Mouse (Mus musculus) midbrain, embryonic 15.5 days (tissue): ENCODE measurements around the gene Hist2h4. TPM values are rescaled to one million over a fixed set of nuclear protein-coding genes. Genes with fewer than 3 reads are reported as not detected.
A peak's percentile ranks its signal among the peaks of the same experiment; 100 is the strongest.
"Not testable (repeated sequence)": the region's sequence is repeated elsewhere in the genome, so short reads cannot be mapped to it uniquely, and the experiment has no call there.

Source experiments
- ATAC-seq: fragments of 200-750 bp; cut with Nextera tagmentation; replicated peaks from 2 replicates; pipeline ENCODE4 v1.8.0; 2017; ENCODE audit warnings: moderate TSS enrichment
- H3K27ac ChIP-seq: fragments of 300-500 bp; sonication (generic); 2 replicates; pipeline ENCODE4 v1.5.1; 2015; ENCODE audit warnings: mild to moderate bottlenecking, inconsistent platforms
- H3K27me3 ChIP-seq: fragments of 300-500 bp; sonication (generic); replicated peaks from 2 replicates; pipeline ENCODE4 v1.6.1; 2015; ENCODE audit warnings: inconsistent platforms
- H3K36me3 ChIP-seq: fragments of 300-500 bp; sonication (generic); replicated peaks from 2 replicates; pipeline ENCODE4 v1.6.1; 2015; ENCODE audit warnings: inconsistent platforms
- H3K4me1 ChIP-seq: fragments of 300-500 bp; sonication (generic); 2 replicates; pipeline ENCODE4 v1.6.1; 2015; ENCODE audit warnings: inconsistent platforms
- H3K4me2 ChIP-seq: fragments of 300-500 bp; sonication (generic); 2 replicates; pipeline ENCODE4 v1.6.1; 2015; ENCODE audit warnings: inconsistent platforms, mild to moderate bottlenecking, moderate library complexity
- H3K4me3 ChIP-seq: fragments of 300-500 bp; sonication (generic); 2 replicates; pipeline ENCODE4 v1.5.1; 2015; ENCODE audit warnings: mild to moderate bottlenecking, inconsistent platforms
- H3K9ac ChIP-seq: fragments of 300-500 bp; sonication (generic); 2 replicates; pipeline ENCODE4 v1.6.1; 2015; ENCODE audit warnings: mild to moderate bottlenecking, inconsistent platforms
- H3K9me3 ChIP-seq: fragments of 300-500 bp; sonication (generic); 2 replicates; pipeline ENCODE4 v1.6.1; 2016; ENCODE audit warnings: inconsistent platforms
- WGBS: fragments of 180-500 bp; shearing (Covaris S2); methylation state at CpG from one replicate; pipeline ENCODE4 v1.1.7; 2015; ENCODE audit warnings: mixed read lengths; 5-methylcytosine and 5-hydroxymethylcytosine counted together
- polyA plus RNA-seq: library from polyadenylated mRNA; unstranded; fragments of >200 nt; fragmentation: Nextera tagmentation; extraction: Ambion mirVana; gene quantifications from 2 replicates; pipeline ENCODE4 v1.2.1, GENCODE M21; 2015

Hist2h4 gene
- polyA plus RNA-seq, 1 experiment from 2014 or later: 5.6 TPM

- H3K9ac ChIP-seq: no peak overlapping the region
- H3K4me3 ChIP-seq: no peak overlapping the region
- no peak overlapping the region for H3K4me2 ChIP-seq
- WGBS: 75% methylated on average over 3 of the region's 3 CpGs
- H3K9me3 ChIP-seq: no peaks in the 10 kb centered on the region
- H3K27me3 ChIP-seq: 0 out of 2 replicates have a peak, but pooled peaks cover 10% of the 10 kb centered on the region
- H3K4me1 ChIP-seq: no peaks in the 10 kb centered on the region
- no peaks in the 10 kb centered on the region for H3K36me3 ChIP-seq
- no peak overlapping the region for H3K27ac ChIP-seq
- no peak for ATAC-seq
Observed at GRCm38 (mm10) chr3:96289201-96289600, 26.1 kb upstream of the Hist2h4 start.

- not testable (repeated sequence) for H3K36me3 ChIP-seq, H3K9me3 ChIP-seq, H3K4me1 ChIP-seq, H3K4me2 ChIP-seq, H3K9ac ChIP-seq, ATAC-seq, H3K4me3 ChIP-seq, H3K27ac ChIP-seq
- 92% methylated on average over 11 of the region's 11 CpGs for WGBS
- H3K27me3 ChIP-seq: peaks cover 12% of the 10 kb centered on the region; the same call in 1 of the 2 replicates
Observed at GRCm38 (mm10) chr3:96287334-96287733, 24.2 kb upstream of the Hist2h4 start.

GRCm38 (mm10) chr3:96284457-96284856 lies 21.3 kb upstream of the Hist2h4 start:
- Histone ChIP-seq H3K9ac (no peak overlapping the region), H3K9me3 (no peaks in the 10 kb centered on the region), H3K27me3 (peaks cover 20% of the 10 kb centered on the region; the same call in 1 of the 2 replicates), H3K36me3 (no peaks in the 10 kb centered on the region), H3K4me2 (no peak overlapping the region), H3K4me1 (no peaks in the 10 kb centered on the region), H3K27ac (no peak overlapping the region), H3K4me3 (no peak overlapping the region)
- WGBS: 22% methylated on average over 4 of the region's 4 CpGs
- no peak for ATAC-seq

- H3K4me2 ChIP-seq: no peak overlapping the region
- H3K4me3 ChIP-seq: no peak overlapping the region
- peaks cover 9% of the 10 kb centered on the region for H3K4me1 ChIP-seq
- H3K27me3 ChIP-seq: peaks cover 20% of the 10 kb centered on the region; the same call in 1 of the 2 replicates
- no peaks in the 10 kb centered on the region for H3K9me3 ChIP-seq
- H3K36me3 ChIP-seq: no peaks in the 10 kb centered on the region
- no peak overlapping the region for H3K9ac ChIP-seq
- no peak for ATAC-seq
- no peak overlapping the region for H3K27ac ChIP-seq
- 56% methylated on average over 6 of the region's 6 CpGs for WGBS
Observed at GRCm38 (mm10) chr3:96280660-96281059, 17.5 kb upstream of the Hist2h4 start.

- peak; percentile 97 for ATAC-seq
- peak overlapping the region; percentile 82 for H3K4me2 ChIP-seq
- no peaks in the 10 kb centered on the region for H3K36me3 ChIP-seq
- peak overlapping the region; percentile 62 for H3K9ac ChIP-seq
- H3K27ac ChIP-seq: peak overlapping the region; percentile 92
- peaks cover 9% of the 10 kb centered on the region for H3K4me1 ChIP-seq
- H3K9me3 ChIP-seq: no peaks in the 10 kb centered on the region
- peaks cover 8% of the 10 kb centered on the region; the same call in 1 of the 2 replicates for H3K27me3 ChIP-seq
- peak overlapping the region; percentile 54 for H3K4me3 ChIP-seq
- WGBS: under 1% methylated on average over 49 of the region's 49 CpGs
Observed at GRCm38 (mm10) chr3:96277800-96278624, 14.9 kb upstream of the Hist2h4 start.

GRCm38 (mm10) chr3:96277428-96277799 lies 14.3 kb upstream of the Hist2h4 start:
- no peak; the same call in 1 of the 2 replicates for ATAC-seq
- peak overlapping the region; percentile 82 for H3K4me2 ChIP-seq
- peak overlapping the region; percentile 43 for H3K9ac ChIP-seq
- peak overlapping the region; percentile 92 for H3K27ac ChIP-seq
- no peaks in the 10 kb centered on the region for H3K36me3 ChIP-seq
- H3K27me3 ChIP-seq: peaks cover 8% of the 10 kb centered on the region; the same call in 1 of the 2 replicates
- 15% methylated on average over 8 of the region's 8 CpGs for WGBS
- H3K4me1 ChIP-seq: peaks cover 9% of the 10 kb centered on the region
- peak overlapping the region; percentile 54 for H3K4me3 ChIP-seq
- H3K9me3 ChIP-seq: no peaks in the 10 kb centered on the region

- no peak for ATAC-seq
- H3K9me3 ChIP-seq: no peaks in the 10 kb centered on the region
- no peak overlapping the region for H3K9ac ChIP-seq
- H3K4me3 ChIP-seq: no peak overlapping the region
- no peak overlapping the region for H3K27ac ChIP-seq
- no peaks in the 10 kb centered on the region for H3K36me3 ChIP-seq
- H3K4me2 ChIP-seq: no peak overlapping the region
- 88% methylated on average over 17 of the region's 17 CpGs for WGBS
- no peaks in the 10 kb centered on the region for H3K27me3 ChIP-seq
- peaks cover 13% of the 10 kb centered on the region for H3K4me1 ChIP-seq
Observed at GRCm38 (mm10) chr3:96273591-96274465, 10.7 kb upstream of the Hist2h4 start.

- H3K9ac ChIP-seq: peak within 1 kb of the TSS; percentile 65
- H3K9me3 ChIP-seq: no peaks in the 10 kb centered on the region
- no peaks in the 10 kb centered on the region for H3K36me3 ChIP-seq
- H3K4me2 ChIP-seq: peak within 1 kb of the TSS; percentile 86
- H3K27ac ChIP-seq: peak within 1 kb of the TSS; percentile 95
- ATAC-seq: peak; percentile 97
- H3K4me3 ChIP-seq: peak within 1 kb of the TSS; percentile 48
- peaks cover 12% of the 10 kb centered on the region for H3K4me1 ChIP-seq
- H3K27me3 ChIP-seq: no peaks in the 10 kb centered on the region
- under 1% methylated on average over 45 of the region's 45 CpGs for WGBS
Observed at GRCm38 (mm10) chr3:96269511-96270474, 6.7 kb upstream of the Hist2h4 start, which contains the start of gene Hist2h2bb. Gene Hist2h2bb, plus strand, starts transcription at chr3:96269752.

GRCm38 (mm10) chr3:96268776-96269378 lies 5.8 kb upstream of the Hist2h4 start:
- peak; percentile 34 for ATAC-seq
- H3K36me3 ChIP-seq, H3K27me3 ChIP-seq, H3K9me3 ChIP-seq: not testable (repeated sequence)
- WGBS: 0% methylated on average over 13 of the region's 44 CpGs
- Histone ChIP-seq H3K4me1 (peaks cover 20% of the 10 kb centered on the region), H3K4me2 (peak overlapping the region; percentile 86), H3K4me3 (peak overlapping the region; percentile 48), H3K27ac (peak overlapping the region; percentile 95), H3K9ac (peak overlapping the region; percentile 48)

GRCm38 (mm10) chr3:96268051-96268775 lies 5.1 kb upstream of the Hist2h4 start, which contains the start of gene Hist2h3b:
Gene Hist2h3b, plus strand, starts transcription at chr3:96268654.
- Histone ChIP-seq H3K4me1 (peaks cover 23% of the 10 kb centered on the region), H3K27me3 (no peaks in the 10 kb centered on the region), H3K4me2 (peak within 1 kb of the TSS; percentile 86), H3K36me3 (no peaks in the 10 kb centered on the region), H3K9me3 (no peaks in the 10 kb centered on the region), H3K9ac (peak within 1 kb of the TSS; percentile 48), H3K4me3 (peak within 1 kb of the TSS; percentile 48), H3K27ac (peak within 1 kb of the TSS; percentile 95)
- 22% methylated on average over 29 of the region's 30 CpGs for WGBS
- ATAC-seq: peak; percentile 52
